Mouse (Mus musculus) adipocyte (in vitro differentiated cells): ENCODE results near the gene Sema6c.
"Not testable (repeated sequence)": the region's sequence is repeated elsewhere in the genome, so short reads cannot be mapped to it uniquely, and the experiment has no call there.

Experiments used
- DNase-seq: peaks from one replicate; pipeline ENCODE4 v3.0.0-alpha.2; 2016; ENCODE audit warnings: low spot score

Sema6c gene

GRCm38 (mm10) chr3:95159987-95160963 lies at the start of gene Sema6c:
Sema6c (plus strand) TSS chr3:95160457.
- peak; percentile 85 for DNase-seq

GRCm38 (mm10) chr3:95110911-95111726 lies 49.1 kb upstream of the Sema6c start, which contains the start of gene Vps72:
Vps72 (plus strand) TSS chr3:95111022.
- peak; percentile 92 for DNase-seq

- peak; percentile 69 for DNase-seq
Measured at GRCm38 (mm10) chr3:95112760-95113159, 47.5 kb upstream of the Sema6c start.

GRCm38 (mm10) chr3:95117751-95118150 lies 42.5 kb upstream of the Sema6c start:
- DNase-seq, result no peak

- peak; percentile 26 for DNase-seq
Measured at GRCm38 (mm10) chr3:95121580-95121979, 38.7 kb upstream of the Sema6c start.

- DNase-seq, result no peak
Measured at GRCm38 (mm10) chr3:95124246-95124645, 36.0 kb upstream of the Sema6c start, which contains the start of gene Tmod4. Tmod4 (plus strand) TSS chr3:95124476.

- DNase-seq, result peak; percentile 84
Measured at GRCm38 (mm10) chr3:95124972-95125371, 35.3 kb upstream of the Sema6c start.

- DNase-seq, result no peak
Measured at GRCm38 (mm10) chr3:95129226-95129651, 31.0 kb upstream of the Sema6c start.

- DNase-seq, result no peak
Measured at GRCm38 (mm10) chr3:95130081-95130480, 30.2 kb upstream of the Sema6c start.

GRCm38 (mm10) chr3:95132389-95132788 lies 27.9 kb upstream of the Sema6c start:
- not testable (repeated sequence) for DNase-seq

GRCm38 (mm10) chr3:95133176-95133575 lies 27.1 kb upstream of the Sema6c start:
- DNase-seq, result no peak

- peak; percentile 95 for DNase-seq
Measured at GRCm38 (mm10) chr3:95133680-95134101, 26.6 kb upstream of the Sema6c start, which contains the start of the genes Scnm1 and Lysmd1. Scnm1 (minus strand) TSS chr3:95134011. Lysmd1 (plus strand) TSS chr3:95134088.

- DNase-seq, result not testable (repeated sequence)
Measured at GRCm38 (mm10) chr3:95134133-95134532, 26.1 kb upstream of the Sema6c start.

GRCm38 (mm10) chr3:95135023-95135422 lies 25.2 kb upstream of the Sema6c start:
- peak; percentile 56 for DNase-seq

- DNase-seq, result no peak
Measured at GRCm38 (mm10) chr3:95135433-95136052, 24.7 kb upstream of the Sema6c start.

- no peak for DNase-seq
Measured at GRCm38 (mm10) chr3:95136336-95136735, 23.9 kb upstream of the Sema6c start.

GRCm38 (mm10) chr3:95139586-95140288 lies 20.5 kb upstream of the Sema6c start:
- DNase-seq, result no peak

- no peak for DNase-seq
Measured at GRCm38 (mm10) chr3:95140289-95140595, 20.0 kb upstream of the Sema6c start.

GRCm38 (mm10) chr3:95140795-95141194 lies 19.5 kb upstream of the Sema6c start:
- no peak for DNase-seq

GRCm38 (mm10) chr3:95141474-95141873 lies 18.8 kb upstream of the Sema6c start:
- no peak for DNase-seq

- DNase-seq, result no peak
Measured at GRCm38 (mm10) chr3:95141952-95142616, 18.2 kb upstream of the Sema6c start, which contains the start of gene Tnfaip8l2. Tnfaip8l2 (minus strand) TSS chr3:95142360.
